Mouse (Mus musculus) splenic B cell, adult 2 months (primary cell): ENCODE data around the gene Coro7.
"Not testable (repeated sequence)": the region's sequence is repeated elsewhere in the genome, so short reads cannot be mapped to it uniquely, and the experiment has no call there.

Source experiments
- DNase-seq: peaks from one replicate; pipeline ENCODE4 v3.0.0-alpha.2; 2011; ENCODE audit warnings: low read depth, low spot score
- H3K27me3 ChIP-seq: 2 replicates; pipeline ENCODE4 v1.6.1; 2012; ENCODE audit warnings: mild to moderate bottlenecking, low read length, moderate library complexity, mixed read lengths; ENCODE audit not compliant: control insufficient read depth, poor library complexity, insufficient read depth, severe bottlenecking
- H3K36me3 ChIP-seq: 2 replicates; pipeline ENCODE4 v1.6.1; 2012; ENCODE audit warnings: mild to moderate bottlenecking, low read length, moderate library complexity, mixed read lengths; ENCODE audit not compliant: control insufficient read depth, poor library complexity, insufficient read depth, severe bottlenecking

The Coro7 gene

DNA sequence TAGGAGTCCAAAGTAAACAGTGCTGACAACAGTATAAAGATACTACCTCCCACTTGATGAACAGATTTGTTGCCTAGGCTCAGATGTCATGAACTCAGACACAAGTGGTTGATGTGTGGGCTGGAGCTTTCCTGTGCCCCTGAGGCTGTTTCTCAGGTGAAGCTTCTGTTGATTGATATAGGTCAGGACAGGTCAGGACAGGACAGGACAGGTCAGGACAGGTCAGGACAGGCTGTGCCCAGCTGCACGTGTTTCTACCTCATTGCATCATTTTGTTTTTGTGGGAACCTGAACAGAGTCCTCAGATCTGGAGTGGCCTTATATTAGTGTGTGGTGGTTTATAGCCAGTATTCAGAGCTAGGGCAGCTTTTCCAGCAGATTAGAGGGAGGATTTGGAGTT, 23.1 kb upstream of the Coro7 start:
- H3K27me3 ChIP-seq: no peaks in the 10 kb centered on the region; the same call in 1 of the 2 replicates
- no peak for DNase-seq
- peaks cover 22% of the 10 kb centered on the region for H3K36me3 ChIP-seq

DNA sequence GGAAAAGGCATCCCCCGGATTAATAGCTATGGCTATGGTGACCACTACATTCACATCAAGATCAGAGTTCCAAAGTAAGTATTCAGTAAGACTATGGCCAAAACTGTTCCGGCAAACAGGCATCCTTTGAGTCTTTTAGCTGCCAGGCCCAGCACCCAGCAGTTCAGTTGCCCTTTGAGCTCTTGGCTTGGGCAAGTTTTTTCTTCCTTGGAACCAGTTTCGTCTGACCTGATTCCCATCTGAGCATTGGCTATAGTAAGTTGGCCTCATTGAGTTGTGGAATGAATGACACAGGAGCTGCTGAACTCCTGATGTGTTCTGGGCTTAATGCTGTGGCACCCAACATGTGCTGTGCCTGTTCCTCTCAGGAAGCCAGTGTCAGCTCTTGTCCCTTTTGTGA, 21.6 kb upstream of the Coro7 start:
- Histone ChIP-seq H3K36me3 (peaks cover 23% of the 10 kb centered on the region), H3K27me3 (no peaks in the 10 kb centered on the region; the same call in 1 of the 2 replicates)
- DNase-seq: no peak

DNA sequence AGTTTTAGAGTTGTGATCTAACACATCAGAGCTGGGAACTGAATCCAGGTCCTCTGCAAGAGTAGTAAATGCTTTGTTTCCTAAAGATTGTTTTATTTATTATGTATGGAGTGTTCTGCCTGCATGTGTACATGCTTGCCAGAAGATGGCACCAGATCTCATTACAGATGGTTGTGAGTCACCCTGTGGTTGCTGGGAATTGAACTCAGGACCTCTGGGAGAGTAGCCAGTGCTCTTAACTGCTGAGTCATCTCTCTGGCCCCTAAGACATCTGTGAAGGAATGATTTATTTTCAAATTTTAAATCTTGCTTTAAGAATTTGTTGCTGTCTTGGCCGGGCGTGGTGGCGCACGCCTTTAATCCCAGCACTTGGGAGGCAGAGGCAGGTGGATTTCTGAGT, 9.8 kb upstream of the Coro7 start:
- not testable (repeated sequence) for H3K27me3 ChIP-seq, DNase-seq
- H3K36me3 ChIP-seq: peaks cover 16% of the 10 kb centered on the region

DNA sequence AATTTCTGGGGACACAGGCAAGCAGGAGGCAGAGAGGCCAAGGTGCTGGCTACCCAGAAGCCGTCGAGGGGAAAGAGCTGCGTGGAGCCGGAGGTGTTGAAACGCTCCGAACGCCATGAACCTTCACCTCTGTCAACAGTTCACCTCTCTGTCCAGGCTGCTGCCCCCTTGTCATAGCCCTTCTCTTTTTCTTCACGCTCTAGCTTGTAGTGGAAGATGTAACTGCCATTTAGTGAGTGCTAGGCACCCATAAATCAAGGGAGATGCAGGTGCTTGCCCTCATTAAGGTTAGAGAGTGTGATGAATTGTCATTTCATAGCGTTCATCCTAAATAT, 4.8 kb upstream of the Coro7 start:
- Histone ChIP-seq H3K36me3 (peaks cover 4% of the 10 kb centered on the region; the same call in 1 of the 2 replicates), H3K27me3 (no peaks in the 10 kb centered on the region)
- DNase-seq: no peak

- Histone ChIP-seq H3K36me3 (peaks cover 4% of the 10 kb centered on the region; the same call in 1 of the 2 replicates), H3K27me3 (no peaks in the 10 kb centered on the region)
- DNase-seq: peak; percentile 97
These were observed 4.2 kb upstream of the Coro7 start for GRCm38 (mm10) chr16:4683581-4684456.

DNA sequence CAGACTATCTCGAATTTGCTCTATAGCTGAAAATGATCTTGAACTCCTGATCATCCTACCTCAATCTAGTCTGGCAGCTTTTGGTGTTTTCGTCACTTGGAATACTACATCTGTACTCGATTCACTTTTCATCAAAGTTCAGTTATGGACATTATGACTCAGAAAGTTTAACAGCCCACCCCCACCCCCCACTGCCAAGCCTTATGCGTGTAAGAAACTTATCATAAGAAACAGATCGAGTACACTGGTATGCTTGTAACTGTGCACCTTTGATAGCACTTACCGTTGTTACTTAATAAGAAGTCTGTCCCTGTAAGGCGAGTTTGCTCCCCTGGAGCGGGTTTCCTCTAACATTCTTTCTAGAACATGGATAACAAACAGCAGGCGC, 3.6 kb upstream of the Coro7 start:
- Histone ChIP-seq H3K27me3 (no peaks in the 10 kb centered on the region), H3K36me3 (peaks cover 2% of the 10 kb centered on the region; the same call in 1 of the 2 replicates)
- DNase-seq: no peak

GRCm38 (mm10) chr16:4682628-4683179, 3.1 kb upstream of the Coro7 start:
- H3K36me3 ChIP-seq: peaks cover 2% of the 10 kb centered on the region; the same call in 1 of the 2 replicates
- H3K27me3 ChIP-seq: no peaks in the 10 kb centered on the region
- DNase-seq: no peak

DNA sequence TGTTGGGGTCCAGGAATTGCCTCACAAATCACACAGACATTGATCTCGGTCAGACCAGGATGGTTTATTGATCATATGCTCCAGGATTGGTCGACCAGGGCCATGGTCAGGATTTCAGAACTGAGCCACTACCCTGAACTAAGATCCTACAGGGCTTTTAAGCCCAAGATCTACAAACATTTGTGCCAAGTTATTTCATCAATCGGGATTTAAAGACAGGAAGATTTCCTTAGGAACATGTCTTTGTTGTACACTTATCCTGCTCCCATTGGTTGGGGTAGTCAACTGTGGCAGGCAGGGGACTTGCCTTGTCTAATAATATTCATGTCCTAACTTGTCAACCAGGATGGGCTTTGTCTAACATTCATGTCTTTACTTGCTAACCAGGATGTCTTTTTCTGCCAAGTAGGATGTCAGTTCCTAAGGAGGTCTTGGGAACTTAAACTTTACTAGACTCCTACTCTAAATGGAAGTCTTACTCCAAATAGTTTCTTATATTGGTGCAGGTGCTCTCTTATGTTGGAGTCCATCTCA, 1.4 kb upstream of the Coro7 start:
- not testable (repeated sequence) for H3K36me3 ChIP-seq, H3K27me3 ChIP-seq, DNase-seq

DNA sequence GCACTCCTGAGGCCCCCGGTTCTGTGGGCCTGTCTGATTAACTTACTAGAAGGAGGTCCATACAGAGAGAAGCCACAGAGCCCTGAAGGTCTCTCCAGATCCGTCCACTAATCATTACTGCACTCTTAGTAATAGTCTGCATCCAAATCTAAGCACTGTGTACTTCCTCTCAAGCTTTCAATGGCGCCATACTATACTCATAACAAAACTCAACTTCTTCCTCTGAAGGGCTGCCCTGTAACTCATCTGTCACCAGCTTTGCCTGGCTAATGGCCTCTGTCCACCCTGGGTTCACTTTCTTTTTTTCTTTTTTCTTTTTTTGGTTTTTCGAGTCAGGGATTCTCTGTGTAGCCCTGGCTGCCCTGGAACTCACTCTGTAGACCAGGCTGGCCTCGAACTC, 1.5 kb downstream of the Coro7 start:
- peaks cover 3% of the 10 kb centered on the region for H3K36me3 ChIP-seq
- no peaks in the 10 kb centered on the region for H3K27me3 ChIP-seq
- DNase-seq: peak; percentile 53

DNA sequence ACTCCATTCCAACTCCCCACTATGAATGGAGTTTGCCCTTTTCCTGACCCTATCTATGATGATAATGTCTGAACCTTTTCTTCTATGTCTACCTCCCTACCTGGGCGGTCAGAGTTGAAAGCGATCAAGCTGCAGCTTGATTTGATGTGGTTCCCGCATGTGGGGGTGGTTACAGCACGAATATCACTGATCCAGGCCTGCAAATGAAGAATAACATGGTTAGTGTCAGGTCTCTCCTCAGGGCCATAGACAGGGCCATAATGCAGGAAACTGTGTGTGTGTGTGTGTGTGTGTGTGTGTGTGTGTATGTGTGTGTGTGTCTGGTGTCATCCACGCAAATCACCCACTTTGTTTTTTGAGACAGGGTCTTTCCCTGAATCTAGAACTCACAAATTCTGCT, 2.7 kb downstream of the Coro7 start:
- H3K27me3 ChIP-seq: no peaks in the 10 kb centered on the region
- no peak for DNase-seq
- H3K36me3 ChIP-seq: peaks cover 4% of the 10 kb centered on the region

DNA sequence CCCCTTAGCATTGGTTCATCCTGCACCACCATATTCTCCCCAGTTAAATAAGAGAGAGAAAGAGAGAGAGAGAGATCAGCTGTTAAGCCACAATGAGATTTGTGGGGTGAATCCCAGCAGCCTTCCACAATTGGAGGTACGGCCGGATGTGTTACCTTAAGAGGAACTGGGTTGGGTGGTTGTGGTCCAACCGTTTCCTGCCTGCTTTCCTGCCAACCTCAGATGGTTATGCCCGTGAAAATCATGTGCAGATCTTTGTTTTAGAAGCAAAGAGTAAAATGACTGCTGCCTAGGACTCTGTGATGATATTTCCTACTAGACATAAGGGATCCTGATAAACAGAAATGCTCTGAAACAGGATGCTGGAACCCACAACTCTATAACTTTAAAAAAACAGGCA, 5.5 kb downstream of the Coro7 start:
- H3K27me3 ChIP-seq: no peaks in the 10 kb centered on the region
- DNase-seq: peak; percentile 79
- peaks cover 9% of the 10 kb centered on the region for H3K36me3 ChIP-seq

- no peak for DNase-seq
- Histone ChIP-seq H3K36me3 (peaks cover 16% of the 10 kb centered on the region), H3K27me3 (no peaks in the 10 kb centered on the region)
These were observed 9.3 kb downstream of the Coro7 start for GRCm38 (mm10) chr16:4670317-4670716.

- peaks cover 15% of the 10 kb centered on the region for H3K36me3 ChIP-seq
- H3K27me3 ChIP-seq: no peaks in the 10 kb centered on the region
- peak; percentile 91 for DNase-seq
These were observed 12.3 kb downstream of the Coro7 start for GRCm38 (mm10) chr16:4667190-4667808.

DNA sequence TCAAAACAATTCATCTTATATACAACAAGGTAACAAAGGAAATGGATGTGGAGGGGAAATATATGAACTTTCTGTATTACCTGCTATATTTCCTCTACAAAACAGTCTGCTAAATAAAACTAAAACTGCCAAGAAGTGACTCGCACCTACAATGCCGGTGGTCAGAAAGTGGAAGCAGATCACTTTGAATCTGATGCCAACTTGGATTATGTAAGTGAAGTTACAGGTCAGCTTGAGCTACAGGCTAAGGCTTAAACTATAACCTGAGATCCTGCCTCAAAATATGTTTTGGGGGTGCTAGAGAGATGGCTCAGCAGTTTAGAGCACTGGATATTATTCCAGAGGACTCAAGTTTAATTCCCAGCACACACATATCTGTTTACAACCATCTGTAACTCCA, 13.9 kb downstream of the Coro7 start:
- no peaks in the 10 kb centered on the region for H3K27me3 ChIP-seq
- DNase-seq: no peak
- H3K36me3 ChIP-seq: peaks cover 14% of the 10 kb centered on the region

DNA sequence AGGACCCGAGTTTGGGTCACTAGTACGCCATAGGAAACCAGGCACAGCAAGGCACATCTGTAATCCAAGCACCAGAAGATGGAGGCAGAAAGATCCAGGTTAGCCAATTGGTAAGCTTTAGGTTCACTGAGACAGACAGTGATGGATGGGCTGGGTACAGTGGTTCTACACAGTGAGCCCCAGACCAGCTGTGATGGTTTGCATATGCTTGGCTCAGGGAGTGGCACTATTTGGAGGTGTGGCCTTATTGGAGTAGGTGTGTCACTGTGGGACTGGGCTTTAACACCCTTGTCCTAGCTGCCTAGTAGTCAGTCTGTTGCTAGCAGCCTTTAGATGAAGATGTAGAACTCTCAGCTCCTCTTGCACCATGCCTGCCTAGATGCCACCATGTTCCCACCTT, 15.8 kb downstream of the Coro7 start:
- H3K27me3 ChIP-seq: no peaks in the 10 kb centered on the region
- no peak for DNase-seq
- H3K36me3 ChIP-seq: peaks cover 17% of the 10 kb centered on the region
